Mouse (Mus musculus) neural tube, embryonic 14.5 days (tissue): Measurements from ENCODE around the gene Ndufa7. TPM values are rescaled to one million over a fixed set of nuclear protein-coding genes. Genes with fewer than 3 reads are reported as not detected.
"Not testable (repeated sequence)": the region's sequence is repeated elsewhere in the genome, so short reads cannot be mapped to it uniquely, and the experiment has no call there.

Experiments
- ATAC-seq: fragments of 200-750 bp; cut with Nextera tagmentation; 2 replicates; pipeline ENCODE4 v1.8.0; 2017; ENCODE audit warnings: low read depth, mild to moderate bottlenecking, moderate TSS enrichment, moderate library complexity
- H3K27ac ChIP-seq: fragments of 300-500 bp; sonication (generic); 2 replicates; pipeline ENCODE4 v1.5.1; 2014; ENCODE audit warnings: low read depth, mild to moderate bottlenecking, control low read depth, low read length, moderate library complexity, mixed read lengths
- H3K27me3 ChIP-seq: fragments of 300-500 bp; sonication (generic); 2 replicates; pipeline ENCODE4 v1.6.1; 2014; ENCODE audit warnings: low read length; ENCODE audit not compliant: control insufficient read depth, insufficient read depth
- H3K36me3 ChIP-seq: fragments of 300-500 bp; sonication (generic); 2 replicates; pipeline ENCODE4 v1.6.1; 2014; ENCODE audit warnings: low read length, mixed read lengths; ENCODE audit not compliant: control insufficient read depth, insufficient read depth
- H3K4me1 ChIP-seq: fragments of 300-500 bp; sonication (generic); 2 replicates; pipeline ENCODE4 v1.6.1; 2014; ENCODE audit warnings: low read length; ENCODE audit not compliant: control insufficient read depth, insufficient read depth
- H3K4me2 ChIP-seq: fragments of 300-500 bp; sonication (generic); 2 replicates; pipeline ENCODE4 v1.6.1; 2014; ENCODE audit warnings: mild to moderate bottlenecking, low read depth, low read length, control low read depth
- H3K4me3 ChIP-seq: fragments of 300-500 bp; sonication (generic); 2 replicates; pipeline ENCODE4 v1.5.1; 2014; ENCODE audit warnings: low read depth, low read length, control low read depth, mixed read lengths
- H3K9ac ChIP-seq: fragments of 300-500 bp; sonication (generic); replicated peaks from 2 replicates; pipeline ENCODE4 v1.6.1; 2014; ENCODE audit warnings: low read depth, mild to moderate bottlenecking, control low read depth, low read length, mixed read lengths
- H3K9me3 ChIP-seq: fragments of 300-500 bp; sonication (generic); 2 replicates; pipeline ENCODE4 v1.6.1; 2016; ENCODE audit warnings: low read length; ENCODE audit not compliant: control insufficient read depth
- WGBS: fragments of 180-500 bp; shearing (Covaris S2); extraction: QIAGEN DNeasy Blood & Tissue Kit; methylation state at CpG from one replicate; pipeline ENCODE4 v1.1.7; 2014; 5-methylcytosine and 5-hydroxymethylcytosine counted together
- microRNA-seq: library from miRNA; unstranded; fragments of <30 nt; microRNA quantifications from one replicate; pipeline ENCODE4, GENCODE M21; 2016
- polyA plus RNA-seq: library from polyadenylated mRNA; unstranded; fragments of >200 nt; fragmentation: Nextera tagmentation; extraction: Ambion mirVana; gene quantifications from 2 replicates; pipeline ENCODE4 v1.2.1, GENCODE M21; 2014

The Ndufa7 gene
- polyA plus RNA-seq, 1 experiment from 2014 or later = 591 TPM

GRCm38 (mm10) chr17:33884320-33884719 lies 59.9 kb downstream of the Ndufa7 start:
- not testable (repeated sequence) for H3K4me1 ChIP-seq, H3K27ac ChIP-seq, H3K36me3 ChIP-seq, H3K9me3 ChIP-seq, H3K9ac ChIP-seq, H3K27me3 ChIP-seq, ATAC-seq, H3K4me3 ChIP-seq, H3K4me2 ChIP-seq
- 98% methylated on average over 10 of the region's 11 CpGs for WGBS

- H3K27me3 ChIP-seq, H3K27ac ChIP-seq, H3K36me3 ChIP-seq, H3K9ac ChIP-seq, ATAC-seq, H3K4me1 ChIP-seq, H3K9me3 ChIP-seq, H3K4me2 ChIP-seq, H3K4me3 ChIP-seq: not testable (repeated sequence)
- WGBS = 76% methylated on average over 2 of the region's 2 CpGs
These were observed 63.4 kb downstream of the Ndufa7 start for GRCm38 (mm10) chr17:33887802-33888201.

Small RNA genes within 50 kb of the gene (microRNA-seq; reads per million reads assigned to microRNA genes)
- not detected for gene Gm27740

Other genes with a start within 250 kb of the Ndufa7 start
- gene Zfp414, start 195.5 kb upstream of the Ndufa7 start, polyA plus RNA-seq = 91.1 and 111 TPM in 2 replicates
- gene Pram1, start 186.5 kb upstream of the Ndufa7 start, polyA plus RNA-seq = 0.68 and 0.71 TPM in 2 replicates
- gene Hnrnpm, start 137.7 kb upstream of the Ndufa7 start, polyA plus RNA-seq = 172 and 220 TPM in 2 replicates
- 69.1 and 73.5 TPM in 2 replicates for gene March2, start 105.9 kb upstream of the Ndufa7 start, polyA plus RNA-seq
- gene Rab11b, start 64.0 kb upstream of the Ndufa7 start, polyA plus RNA-seq = 449 and 532 TPM in 2 replicates
- gene Angptl4, start 42.7 kb upstream of the Ndufa7 start, polyA plus RNA-seq = 9.7 and 20.6 TPM in 2 replicates
- 40.1 and 42.1 TPM in 2 replicates for gene Kank3, start 14.1 kb upstream of the Ndufa7 start, polyA plus RNA-seq
- gene Rps28, start within 50 bp of the Ndufa7 start, polyA plus RNA-seq = 550 and 584 TPM in 2 replicates
- gene Cd320, start 18.5 kb downstream of the Ndufa7 start, polyA plus RNA-seq = 52.1 and 54.1 TPM in 2 replicates
- not detected in 2 replicates for gene Gm7029, start 49.3 kb downstream of the Ndufa7 start, polyA plus RNA-seq
- 1.1 and 1.6 TPM in 2 replicates for gene Kifc1, start 66.1 kb downstream of the Ndufa7 start, polyA plus RNA-seq
- gene Platr17, start 80.6 kb downstream of the Ndufa7 start, polyA plus RNA-seq = 0.70 and 0.79 TPM in 2 replicates
- gene Daxx, start 84.8 kb downstream of the Ndufa7 start, polyA plus RNA-seq = 46.0 and 54.1 TPM in 2 replicates
- gene Tapbp, start 91.3 kb downstream of the Ndufa7 start, polyA plus RNA-seq = 35.7 and 36.2 TPM in 2 replicates
- 6.5 and 8.9 TPM in 2 replicates for gene Zbtb22, start 91.3 kb downstream of the Ndufa7 start, polyA plus RNA-seq
- 48.8 and 51.3 TPM in 2 replicates for gene Rgl2, start 105.0 kb downstream of the Ndufa7 start, polyA plus RNA-seq
- gene Pfdn6, start 115.8 kb downstream of the Ndufa7 start, polyA plus RNA-seq = 168 TPM in 2 replicates
- 18.9 TPM in 2 replicates for gene Wdr46, start 116.1 kb downstream of the Ndufa7 start, polyA plus RNA-seq
- gene B3galt4, start 126.9 kb downstream of the Ndufa7 start, polyA plus RNA-seq = 6.2 and 8.9 TPM in 2 replicates
- 57.9 and 59.9 TPM in 2 replicates for gene Vps52, start 131.2 kb downstream of the Ndufa7 start, polyA plus RNA-seq
- gene Rps18, start 131.4 kb downstream of the Ndufa7 start, polyA plus RNA-seq = 825 and 874 TPM in 2 replicates
- 8.6 and 10.9 TPM in 2 replicates for gene H2-K1, start 175.8 kb downstream of the Ndufa7 start, polyA plus RNA-seq
- 5.6 and 7.3 TPM in 2 replicates for gene Ring1, start 200.1 kb downstream of the Ndufa7 start, polyA plus RNA-seq
- 70.1 and 72.1 TPM in 2 replicates for gene H2-Ke6, start 203.5 kb downstream of the Ndufa7 start, polyA plus RNA-seq
- gene Slc39a7, start 207.1 kb downstream of the Ndufa7 start, polyA plus RNA-seq = 77.9 and 90.8 TPM in 2 replicates
- gene Rxrb, start 207.2 kb downstream of the Ndufa7 start, polyA plus RNA-seq = 29.1 and 30.8 TPM in 2 replicates
- 3.6 and 4.5 TPM in 2 replicates for gene Col11a2, start 214.9 kb downstream of the Ndufa7 start, polyA plus RNA-seq